Mouse (Mus musculus): ENCODE results near the gene D130052B06Rik.
A peak's percentile ranks its signal among the peaks of the same experiment; 100 is the strongest.

Gene D130052B06Rik

GRCm38 (mm10) chr11:33598986-33599385 lies at the start of gene D130052B06Rik:
Gene D130052B06Rik (plus strand): TSS chr11:33599302.
- DNase-seq (ENCODE audit: low read depth, low spot score) = no peak

- no peak for DNase-seq (ENCODE audit: low read depth, low spot score)
Measured at GRCm38 (mm10) chr11:33550861-33551560, 48.1 kb upstream of the D130052B06Rik start.

GRCm38 (mm10) chr11:33554123-33554522 lies 45.0 kb upstream of the D130052B06Rik start:
- DNase-seq (ENCODE audit: low read depth, low spot score) = no peak

DNA sequence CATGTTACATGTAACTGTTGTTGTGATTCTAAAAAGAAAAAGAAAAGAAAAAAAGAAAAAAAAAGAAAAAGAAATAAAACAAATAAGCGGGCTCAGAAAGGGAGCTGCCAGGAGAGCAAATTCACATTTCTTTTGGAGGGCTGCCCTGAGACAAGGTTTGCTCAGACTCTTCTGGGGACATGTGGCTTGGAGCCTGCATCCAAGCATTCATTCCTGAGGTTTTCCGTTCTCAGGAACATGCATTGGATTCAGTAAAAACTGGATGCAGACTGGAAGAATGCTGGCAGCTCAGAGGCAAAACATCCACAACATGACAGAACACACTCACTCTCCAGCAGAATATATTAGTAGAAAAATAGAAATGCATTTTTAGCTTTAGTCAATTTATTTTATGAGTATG lies 35.2 kb upstream of the D130052B06Rik start:
- DNase-seq (ENCODE audit: low read depth, low spot score) = no peak

DNA sequence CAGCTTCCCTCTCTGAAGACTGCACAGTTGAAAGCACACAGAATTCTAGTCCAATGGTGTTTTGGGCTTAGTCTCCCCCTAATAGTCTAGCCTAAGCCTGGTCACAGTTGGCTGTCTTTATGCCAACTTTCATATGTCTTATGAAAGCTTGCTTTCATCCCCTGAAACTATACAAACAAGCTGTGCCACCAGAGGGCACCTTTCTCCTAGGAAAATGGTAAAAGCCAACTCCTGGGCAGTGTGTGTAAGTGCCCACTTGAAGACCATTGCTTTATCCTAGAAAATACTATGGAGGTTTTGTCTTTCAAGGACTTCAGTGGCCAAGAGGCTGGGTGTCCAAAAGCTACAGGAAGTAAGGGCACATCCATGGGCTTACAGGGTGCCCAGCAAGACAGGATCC lies 28.7 kb upstream of the D130052B06Rik start:
- DNase-seq (ENCODE audit: low read depth, low spot score) = no peak

DNA sequence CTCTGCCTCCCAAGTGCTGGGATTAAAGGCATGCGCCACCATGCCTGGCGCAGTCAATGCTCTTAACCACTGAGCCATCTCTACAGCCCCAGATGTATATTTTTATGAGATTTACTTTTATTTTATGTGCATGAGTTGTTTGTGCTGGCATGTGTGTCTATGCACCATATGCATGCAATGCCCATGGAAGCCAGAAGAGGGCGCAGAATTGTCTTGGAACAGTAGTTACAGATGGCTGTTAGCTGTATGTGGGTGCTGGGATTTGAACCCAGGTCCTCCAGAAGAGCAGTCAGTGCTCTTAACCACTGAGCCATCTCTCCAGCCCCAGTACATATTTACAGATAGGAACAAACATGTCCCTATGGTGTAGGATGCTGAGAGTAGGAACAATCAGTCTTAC lies 24.2 kb upstream of the D130052B06Rik start:
- DNase-seq (ENCODE audit: low read depth, low spot score) = no peak

- DNase-seq (ENCODE audit: low read depth, low spot score) = no peak
Measured at GRCm38 (mm10) chr11:33578859-33579258, 20.2 kb upstream of the D130052B06Rik start, which contains the start of gene Gabrp. Gene Gabrp (minus strand): TSS chr11:33578959.

DNA sequence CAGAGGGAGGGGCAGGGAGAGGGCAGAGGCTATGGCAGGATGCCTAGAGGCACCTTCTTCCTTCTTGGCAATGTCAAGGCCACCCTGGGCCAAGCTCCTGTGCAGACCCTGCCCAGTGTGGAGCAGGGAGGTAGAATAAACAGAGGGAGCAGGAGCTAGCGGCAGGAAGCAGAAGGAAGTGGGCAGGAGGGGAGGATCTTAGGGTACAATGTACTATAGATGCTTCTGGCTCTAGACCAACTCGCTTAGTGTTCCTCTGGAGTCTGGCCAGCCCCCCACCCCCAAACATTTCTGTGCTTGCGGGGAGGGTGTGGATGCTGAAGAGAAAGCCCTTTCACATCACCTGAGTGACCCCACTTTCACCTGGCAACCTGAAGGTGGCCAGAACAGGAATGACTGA lies 19.5 kb upstream of the D130052B06Rik start:
- no peak for DNase-seq (ENCODE audit: low read depth, low spot score)

- DNase-seq (ENCODE audit: low read depth, low spot score) = no peak
Measured at GRCm38 (mm10) chr11:33586614-33587013, 12.5 kb upstream of the D130052B06Rik start.

DNA sequence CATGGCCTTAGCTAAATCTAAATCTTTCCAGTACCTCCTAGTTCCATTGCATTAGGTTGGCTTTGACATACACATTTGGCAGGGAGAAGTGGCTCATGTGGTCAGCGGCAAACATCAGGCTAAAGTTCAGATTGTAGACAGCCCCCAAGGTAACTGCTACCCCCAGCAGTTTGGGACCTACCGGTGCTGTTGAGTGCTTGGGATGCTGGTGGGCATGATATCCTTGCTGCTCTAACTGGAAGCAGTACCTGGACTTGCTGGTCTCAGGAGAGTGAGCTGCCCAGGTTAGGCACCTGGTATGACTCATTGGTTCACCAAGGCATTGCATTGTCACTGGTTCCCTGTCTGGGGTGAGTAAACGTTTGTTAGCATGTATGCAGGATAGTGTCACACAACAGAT lies 8.3 kb upstream of the D130052B06Rik start:
- DNase-seq (ENCODE audit: low read depth, low spot score) = no peak

- DNase-seq (ENCODE audit: low read depth, low spot score) = no peak
Measured at GRCm38 (mm10) chr11:33592826-33593225, 6.3 kb upstream of the D130052B06Rik start.

- no peak for DNase-seq (ENCODE audit: low read depth, low spot score)
Measured at GRCm38 (mm10) chr11:33596655-33597054, 2.4 kb upstream of the D130052B06Rik start.

DNA sequence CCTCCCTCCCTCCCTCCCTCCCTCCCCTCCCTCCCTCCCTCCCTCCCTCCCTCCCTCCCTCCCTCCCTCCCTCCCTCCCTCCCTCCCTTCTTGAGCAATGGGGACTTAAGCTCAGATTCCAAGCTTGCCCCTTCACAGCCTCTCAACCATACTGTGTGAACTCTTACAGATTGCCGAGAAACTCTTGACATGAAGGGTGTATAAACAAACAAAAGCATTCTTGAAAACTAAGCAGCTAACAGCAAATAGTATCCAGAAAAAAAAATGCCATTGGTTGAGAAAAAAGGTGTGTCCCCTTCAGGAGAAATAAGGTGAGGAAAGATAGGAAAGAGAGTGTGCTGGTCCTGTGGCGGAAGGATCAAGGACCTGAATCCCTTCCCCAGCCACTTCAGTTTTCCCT lies 4.1 kb downstream of the D130052B06Rik start:
- DNase-seq (ENCODE audit: low read depth, low spot score) = no peak

GRCm38 (mm10) chr11:33607784-33608183 lies 8.7 kb downstream of the D130052B06Rik start:
- no peak for DNase-seq (ENCODE audit: low read depth, low spot score)

DNA sequence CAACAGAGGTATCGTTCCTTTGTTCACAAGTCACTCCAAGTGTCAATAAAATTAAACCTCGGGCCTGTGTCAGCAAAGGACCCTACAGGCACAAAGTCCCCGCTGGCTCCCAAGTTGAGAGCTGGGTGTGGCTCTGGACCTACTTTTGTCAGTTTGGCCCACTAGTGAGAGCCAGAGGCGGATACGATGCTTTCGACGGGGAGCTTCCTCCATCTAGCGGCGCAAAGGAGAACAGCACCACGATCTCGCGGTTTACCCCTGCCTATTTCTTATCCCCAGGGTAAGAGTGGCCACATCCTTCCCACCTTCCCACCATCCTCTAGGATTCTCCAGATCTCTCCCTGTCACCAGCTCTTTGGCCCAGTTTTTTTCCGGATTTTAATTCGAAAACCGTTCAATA lies 15.1 kb downstream of the D130052B06Rik start:
- peak; percentile 16 for DNase-seq (ENCODE audit: low read depth, low spot score)

DNA sequence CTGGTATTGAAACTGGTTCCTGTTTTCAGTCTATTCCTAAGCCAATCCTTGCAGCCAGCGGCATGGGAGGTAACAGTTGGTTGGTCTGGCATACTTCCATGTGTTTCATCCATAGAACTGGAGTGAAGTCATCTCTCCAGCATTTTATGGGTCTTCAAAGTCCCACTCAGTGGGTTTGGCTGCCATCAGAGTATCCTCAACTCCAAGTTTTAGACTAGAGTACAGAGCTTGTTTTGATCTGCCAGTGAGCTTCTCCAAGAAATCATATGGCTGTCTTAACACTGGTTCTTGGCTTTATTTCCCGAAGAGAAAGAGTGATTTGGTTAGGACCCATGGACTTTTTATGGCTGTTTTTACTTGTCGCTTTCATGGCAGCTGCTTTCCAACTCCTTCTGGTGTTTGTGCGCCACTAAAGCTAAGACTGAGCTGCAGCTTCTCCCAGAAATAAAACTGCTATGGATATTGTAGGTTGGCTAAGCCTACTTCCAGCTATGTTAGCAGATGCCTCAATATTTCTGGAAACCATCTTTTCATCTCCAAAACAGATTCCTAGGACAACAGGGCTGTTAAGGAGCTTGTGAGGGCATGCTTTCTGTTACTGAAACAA lies 28.1 kb downstream of the D130052B06Rik start:
- peak; percentile 39 for DNase-seq (ENCODE audit: low read depth, low spot score)

DNA sequence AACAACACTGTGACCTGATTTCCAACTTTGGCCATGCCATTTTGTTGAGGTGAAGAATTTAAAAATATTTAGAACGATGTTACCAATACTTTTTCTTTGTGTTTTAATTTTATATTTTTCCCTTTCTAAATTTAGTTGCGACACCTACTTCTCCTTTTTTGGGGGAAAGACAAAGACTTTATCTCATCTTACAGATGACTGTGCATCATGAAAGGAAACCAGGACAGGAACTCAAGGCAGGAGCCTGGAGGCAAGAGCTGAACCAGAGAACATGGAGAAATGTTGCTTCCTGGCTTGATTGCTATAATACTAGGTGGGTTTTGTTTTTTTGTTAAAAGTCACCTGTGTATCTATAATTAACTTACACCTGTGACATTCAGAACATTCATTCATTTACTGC lies 38.0 kb downstream of the D130052B06Rik start:
- DNase-seq (ENCODE audit: low read depth, low spot score) = no peak

- no peak for DNase-seq (ENCODE audit: low read depth, low spot score)
Measured at GRCm38 (mm10) chr11:33649358-33649757, 50.3 kb downstream of the D130052B06Rik start.

- DNase-seq (ENCODE audit: low read depth, low spot score) = no peak
Measured at GRCm38 (mm10) chr11:33654485-33654884, 55.4 kb downstream of the D130052B06Rik start.

GRCm38 (mm10) chr11:33655221-33655620 lies 56.1 kb downstream of the D130052B06Rik start:
- no peak for DNase-seq (ENCODE audit: low read depth, low spot score)

- DNase-seq (ENCODE audit: low read depth, low spot score) = no peak
Measured at GRCm38 (mm10) chr11:33655861-33656593, 56.9 kb downstream of the D130052B06Rik start.

GRCm38 (mm10) chr11:33660016-33660913 lies 61.2 kb downstream of the D130052B06Rik start:
- DNase-seq (ENCODE audit: low read depth, low spot score) = no peak
